Mouse (Mus musculus) adrenal gland, adult 10 weeks (tissue): ENCODE data around the gene Pibf1. TPM values are rescaled to one million over a fixed set of nuclear protein-coding genes. Genes with fewer than 3 reads are reported as not detected.

Experiments
- polyA plus RNA-seq: library from polyadenylated mRNA; stranded (reverse); fragments of 350-450 nt; fragmentation: Illumina TruSeq; extraction: RNeasy Lipid Tissue Mini Kit (QIAGEN cat#74804); gene quantifications from one replicate; pipeline ENCODE4 v1.2.3, GENCODE M21; 2014; ENCODE audit warnings: low read depth, low replicate concordance

Gene Pibf1
- polyA plus RNA-seq, result 30.8 TPM

DNA sequence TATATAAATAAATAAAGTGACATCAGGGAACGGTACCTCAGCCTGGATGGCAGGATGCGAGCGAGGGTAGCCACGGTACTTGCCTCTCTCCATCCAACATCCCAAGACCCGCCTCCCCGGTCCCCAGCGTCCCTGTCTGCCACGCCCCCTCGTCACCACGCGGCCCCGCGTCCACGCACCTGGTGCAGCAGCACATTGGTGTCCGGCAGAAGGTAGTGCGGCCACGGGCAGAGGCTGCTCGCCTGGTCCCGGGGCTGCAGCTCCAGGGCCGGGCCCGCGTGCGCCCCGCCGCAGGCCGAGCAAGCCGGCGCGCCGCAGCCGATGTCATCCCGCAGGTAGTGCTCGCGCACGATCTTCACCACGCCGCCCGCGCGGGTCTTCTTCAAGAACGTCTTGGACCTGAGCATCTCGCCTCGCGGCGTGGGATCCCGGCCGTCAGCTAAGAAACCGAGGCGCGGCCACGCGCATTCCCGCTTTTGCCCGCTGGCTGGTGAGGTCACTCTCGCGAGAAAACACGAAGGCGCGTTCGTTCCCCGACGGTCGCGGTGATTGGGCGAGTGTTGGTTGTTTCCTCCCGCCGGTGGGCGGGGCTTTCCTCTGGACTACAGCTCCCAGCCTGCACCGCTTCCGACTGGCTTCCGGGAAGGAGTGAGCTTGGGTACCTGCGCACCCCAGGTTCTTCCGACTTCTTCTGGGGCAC, at the start of gene Pibf1, which contains the start of gene Dis3:
Gene Pibf1 (plus strand): TSS at position 158 of the 700 bp plus-strand sequence.
Gene Dis3 (minus strand): TSS at position 504 of the 700 bp plus-strand sequence.

DNA sequence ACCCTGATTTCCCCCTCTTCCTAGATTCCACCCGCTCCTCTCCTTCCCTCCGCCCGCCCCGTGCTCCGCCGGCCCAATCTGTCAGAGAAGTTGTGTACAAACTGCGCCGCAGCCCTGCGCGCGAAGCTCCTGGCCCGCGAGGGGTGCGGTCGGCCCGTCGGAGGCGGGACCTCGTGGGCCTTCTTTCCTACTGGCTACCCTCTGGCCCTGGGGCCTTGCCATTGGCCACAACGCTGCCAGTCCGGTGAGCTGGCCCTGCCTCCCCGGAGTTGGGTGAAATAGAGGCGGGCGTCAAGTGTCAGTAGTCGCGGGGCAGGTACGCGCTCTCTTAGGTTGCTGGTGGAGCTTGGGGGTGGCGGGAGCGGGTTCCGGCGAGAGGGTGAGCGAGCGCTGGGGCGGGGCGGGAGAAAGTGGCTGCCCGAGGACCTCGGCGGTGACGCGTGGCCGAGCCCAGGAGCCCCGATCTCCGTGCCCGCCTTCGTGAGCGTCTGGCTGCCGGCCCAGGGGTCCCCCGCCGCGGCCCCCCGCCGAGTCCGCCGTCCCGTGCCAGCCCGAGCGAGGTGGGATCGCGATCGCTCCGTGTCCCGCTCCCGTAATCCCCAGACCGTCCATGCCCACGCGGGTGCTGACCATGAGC, 199.3 kb downstream of the Pibf1 start, which contains the start of gene Klf5:
Gene Klf5 (plus strand): TSS at position 307 of the 637 bp plus-strand sequence.

Other genes with a start within 250 kb of the Pibf1 start
- gene Rpl36a-ps1, start 105.1 kb upstream of the Pibf1 start, polyA plus RNA-seq, result 67.6 TPM
- gene Mzt1, start 53.3 kb upstream of the Pibf1 start, polyA plus RNA-seq, result 164 TPM
- 2.6 TPM for gene Bora, start 53.2 kb upstream of the Pibf1 start, polyA plus RNA-seq
- gene Dis3, start 346 bp downstream of the Pibf1 start, polyA plus RNA-seq, result 39.1 TPM
- 8.5 TPM for gene Klf5, start 199.3 kb downstream of the Pibf1 start, polyA plus RNA-seq